Mouse (Mus musculus) embryo, embryonic 10.5 days (tissue): ENCODE measurements at regions not wholly inside any gene's neighbourhood (a gene's known extent, or its start where the extent isn't known, plus 50 kb on each side); places are given as distances from the start of the nearest gene placed in this dataset.

Source experiments
- DNase-seq: peaks from one replicate; pipeline ENCODE4 v3.0.0-alpha.2; 2015; ENCODE audit warnings: low spot score

- DNase-seq: no peak
Observed at GRCm38 (mm10) chr10:45972240-45972639, 394.6 kb downstream of the Hace1 start.

- DNase-seq: no peak
Observed at GRCm38 (mm10) chr10:45982731-45983274, 405.2 kb downstream of the Hace1 start.

- no peak for DNase-seq
Observed at GRCm38 (mm10) chr10:45983671-45984335, 406.2 kb downstream of the Hace1 start.

- no peak for DNase-seq
Observed at GRCm38 (mm10) chr10:45986341-45986740, 408.7 kb downstream of the Hace1 start.

- DNase-seq: no peak
Observed at GRCm38 (mm10) chr10:46006319-46006718, 428.7 kb downstream of the Hace1 start.

- DNase-seq: peak; percentile 82
Observed at GRCm38 (mm10) chr10:46011916-46012596, 434.4 kb downstream of the Hace1 start.

GRCm38 (mm10) chr10:46012599-46012998 is 435.0 kb downstream of the Hace1 start:
- DNase-seq: no peak

GRCm38 (mm10) chr10:46016295-46016694 is 438.7 kb downstream of the Hace1 start:
- DNase-seq: no peak

- DNase-seq: peak; percentile 42
Observed at GRCm38 (mm10) chr10:46045474-46046093, 468.0 kb downstream of the Hace1 start.

GRCm38 (mm10) chr10:46046094-46046749 is 468.6 kb downstream of the Hace1 start:
- DNase-seq: no peak

- DNase-seq: no peak
Observed at GRCm38 (mm10) chr10:46046890-46047414, 469.3 kb downstream of the Hace1 start.

GRCm38 (mm10) chr10:46047591-46047990 is 470.0 kb downstream of the Hace1 start:
- no peak for DNase-seq

- DNase-seq: peak; percentile 87
Observed at GRCm38 (mm10) chr10:46057362-46058198, 480.0 kb downstream of the Hace1 start.

GRCm38 (mm10) chr10:46058199-46058472 is 480.5 kb downstream of the Hace1 start:
- no peak for DNase-seq

- DNase-seq: no peak
Observed at GRCm38 (mm10) chr10:46059285-46059684, 481.7 kb downstream of the Hace1 start.

GRCm38 (mm10) chr10:46063831-46064230 is 486.2 kb downstream of the Hace1 start:
- DNase-seq: no peak

- no peak for DNase-seq
Observed at GRCm38 (mm10) chr10:46070766-46071165, 493.1 kb downstream of the Hace1 start.

- DNase-seq: peak; percentile 68
Observed at GRCm38 (mm10) chr10:46071220-46071619, 493.6 kb downstream of the Hace1 start.

- no peak for DNase-seq
Observed at GRCm38 (mm10) chr10:46071810-46072549, 494.4 kb downstream of the Hace1 start.

- DNase-seq: no peak
Observed at GRCm38 (mm10) chr10:46072550-46073470, 495.2 kb downstream of the Hace1 start.
